Mouse (Mus musculus): ENCODE data around the gene Olfr969. TPM values are rescaled to one million over a fixed set of nuclear protein-coding genes. Genes with fewer than 3 reads are reported as not detected.
"Not testable (repeated sequence)": the region's sequence is repeated elsewhere in the genome, so short reads cannot be mapped to it uniquely, and the experiment has no call there.

The Olfr969 gene
- polyA plus RNA-seq (2014; fragmentation: Nextera tagmentation; extraction: Ambion mirVana) = not detected in 2 replicates

DNA sequence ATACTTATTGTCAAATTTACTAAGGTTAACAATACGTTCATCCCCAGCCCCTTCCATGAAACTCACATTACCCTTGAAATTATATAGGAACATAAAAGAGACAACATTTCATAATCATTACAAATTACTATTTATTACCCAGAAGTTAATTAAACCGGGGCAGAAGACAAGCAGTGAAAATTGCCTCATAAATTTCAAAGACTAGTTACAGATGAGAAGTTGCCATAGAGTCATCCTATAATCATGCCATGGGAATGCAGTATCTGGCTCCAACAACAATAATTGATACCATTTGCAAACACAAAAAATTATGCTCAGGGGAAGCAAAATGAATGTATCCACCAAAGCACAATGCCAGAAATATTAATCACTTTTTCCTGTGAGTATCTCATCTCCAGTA, at the start of gene Olfr969:
TSS of gene Olfr969 (plus strand) at position 388 of the 400 bp plus-strand sequence.
- no peaks in the 10 kb centered on the region for H3K9me3 ChIP-seq (ENCODE audit: control insufficient read depth, low read length)
- H3K27me3 ChIP-seq (ENCODE audit: control insufficient read depth, insufficient read depth, low read length) = no peaks in the 10 kb centered on the region
- no peak within 1 kb of the TSS for H3K4me2 ChIP-seq (replicated peaks)
- H3K36me3 ChIP-seq (replicated peaks; ENCODE audit: control insufficient read depth, insufficient read depth) = no peaks in the 10 kb centered on the region
- H3K4me1 ChIP-seq (replicated peaks; ENCODE audit: control insufficient read depth, insufficient read depth, low read length) = no peaks in the 10 kb centered on the region
- WGBS = 66% methylated on average over 2 of the region's 2 CpGs
- no peak within 1 kb of the TSS for H3K9ac ChIP-seq
- no peak within 1 kb of the TSS for H3K4me3 ChIP-seq (replicated peaks; ENCODE audit: low read length)
- H3K27ac ChIP-seq = no peak within 1 kb of the TSS
- DNase-seq (ENCODE audit: low spot score) (no peak), ATAC-seq (ENCODE audit: low FRiP score) (no peak)

DNA sequence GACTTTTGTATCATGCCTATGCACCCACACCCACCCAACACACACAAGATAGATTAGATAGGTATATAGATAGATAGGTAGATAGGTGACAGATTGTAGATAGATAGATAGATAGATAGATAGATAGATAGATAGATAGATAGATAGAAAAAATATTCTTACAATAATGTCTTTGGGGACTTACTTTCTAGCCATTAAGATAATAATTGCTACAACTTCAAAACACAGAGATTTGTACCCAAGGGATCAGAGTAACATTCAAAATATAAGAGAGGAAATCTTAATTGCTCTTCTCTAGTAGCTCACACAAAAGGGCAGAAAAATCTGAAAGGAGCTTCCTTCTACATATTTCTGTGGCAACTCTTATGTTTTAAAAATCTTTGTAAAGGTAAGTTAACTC, 44.8 kb upstream of the Olfr969 start, which contains the start of gene Olfr967:
TSS of gene Olfr967 (plus strand) at position 301 of the 400 bp plus-strand sequence.
- Histone ChIP-seq H3K9ac (no peak within 1 kb of the TSS), H3K4me1 (replicated peaks; ENCODE audit: control insufficient read depth, insufficient read depth, low read length) (no peaks in the 10 kb centered on the region), H3K4me3 (replicated peaks; ENCODE audit: low read length) (no peak within 1 kb of the TSS), H3K9me3 (ENCODE audit: control insufficient read depth, low read length) (no peaks in the 10 kb centered on the region), H3K4me2 (replicated peaks) (no peak within 1 kb of the TSS), H3K27me3 (ENCODE audit: control insufficient read depth, insufficient read depth, low read length) (no peaks in the 10 kb centered on the region), H3K27ac (no peak within 1 kb of the TSS), H3K36me3 (replicated peaks; ENCODE audit: control insufficient read depth, insufficient read depth) (no peaks in the 10 kb centered on the region)
- ATAC-seq (ENCODE audit: low FRiP score) (no peak), DNase-seq (ENCODE audit: low spot score) (no peak)

DNA sequence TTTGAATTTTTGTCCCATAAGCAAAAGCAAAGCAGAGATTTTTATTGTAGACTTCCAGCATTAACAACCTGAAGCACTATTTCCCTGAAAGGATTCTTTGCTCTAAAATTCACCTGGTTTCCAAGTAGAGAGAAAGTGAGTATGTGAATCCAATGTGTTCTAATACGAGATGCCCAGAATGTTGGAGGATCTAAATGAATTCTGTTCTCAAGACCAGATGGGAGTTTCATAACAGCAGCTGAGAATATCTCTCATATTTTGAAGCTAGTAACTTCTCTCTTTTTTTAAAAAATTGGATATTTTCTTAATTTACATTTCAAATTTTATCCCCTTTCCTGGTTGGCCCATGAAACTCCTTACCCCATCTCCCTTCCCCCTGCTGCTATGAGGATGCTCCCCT, 44.3 kb upstream of the Olfr969 start:
- 80% methylated on average over 1 of the region's 1 CpGs for WGBS
- Histone ChIP-seq H3K4me3 (replicated peaks; ENCODE audit: low read length) (no peak overlapping the region), H3K27ac (no peak overlapping the region), H3K27me3 (ENCODE audit: control insufficient read depth, insufficient read depth, low read length) (no peaks in the 10 kb centered on the region), H3K9me3 (ENCODE audit: control insufficient read depth, low read length) (no peaks in the 10 kb centered on the region), H3K36me3 (replicated peaks; ENCODE audit: control insufficient read depth, insufficient read depth) (no peaks in the 10 kb centered on the region), H3K4me2 (replicated peaks) (no peak overlapping the region), H3K9ac (no peak overlapping the region), H3K4me1 (replicated peaks; ENCODE audit: control insufficient read depth, insufficient read depth, low read length) (no peaks in the 10 kb centered on the region)
- no peak for ATAC-seq (ENCODE audit: low FRiP score)
- no peak for DNase-seq (ENCODE audit: low spot score)

DNA sequence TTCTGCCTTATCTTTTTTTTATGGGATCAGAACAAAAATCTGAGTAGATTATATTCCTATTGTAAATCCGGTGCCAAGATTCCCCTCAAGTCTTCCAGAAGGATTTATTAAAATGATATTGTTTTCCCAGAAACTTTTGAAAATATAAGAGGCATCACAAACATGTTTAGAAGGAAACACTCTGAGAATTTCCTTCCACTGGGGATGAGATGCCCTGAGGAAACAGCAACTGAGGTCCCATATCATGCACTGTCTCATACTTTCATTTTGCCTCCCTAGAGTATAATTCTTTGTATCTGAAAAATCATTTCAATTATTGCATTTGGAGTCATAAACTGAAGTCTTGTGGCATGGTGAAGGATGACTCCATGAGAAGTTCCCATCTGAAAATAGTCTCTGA, 7.6 kb upstream of the Olfr969 start, which contains the start of gene Olfr968:
TSS of gene Olfr968 (minus strand) at position 101 of the 400 bp plus-strand sequence.
- Histone ChIP-seq H3K4me2 (replicated peaks) (no peak within 1 kb of the TSS), H3K27me3 (ENCODE audit: control insufficient read depth, insufficient read depth, low read length) (no peaks in the 10 kb centered on the region), H3K4me3 (replicated peaks; ENCODE audit: low read length) (no peak within 1 kb of the TSS), H3K4me1 (replicated peaks; ENCODE audit: control insufficient read depth, insufficient read depth, low read length) (no peaks in the 10 kb centered on the region), H3K27ac (no peak within 1 kb of the TSS), H3K9ac (no peak within 1 kb of the TSS), H3K9me3 (ENCODE audit: control insufficient read depth, low read length) (no peaks in the 10 kb centered on the region), H3K36me3 (replicated peaks; ENCODE audit: control insufficient read depth, insufficient read depth) (no peaks in the 10 kb centered on the region)
- DNase-seq (ENCODE audit: low spot score) (no peak), ATAC-seq (ENCODE audit: low FRiP score) (no peak)
- 87% methylated on average over 1 of the region's 1 CpGs for WGBS

DNA sequence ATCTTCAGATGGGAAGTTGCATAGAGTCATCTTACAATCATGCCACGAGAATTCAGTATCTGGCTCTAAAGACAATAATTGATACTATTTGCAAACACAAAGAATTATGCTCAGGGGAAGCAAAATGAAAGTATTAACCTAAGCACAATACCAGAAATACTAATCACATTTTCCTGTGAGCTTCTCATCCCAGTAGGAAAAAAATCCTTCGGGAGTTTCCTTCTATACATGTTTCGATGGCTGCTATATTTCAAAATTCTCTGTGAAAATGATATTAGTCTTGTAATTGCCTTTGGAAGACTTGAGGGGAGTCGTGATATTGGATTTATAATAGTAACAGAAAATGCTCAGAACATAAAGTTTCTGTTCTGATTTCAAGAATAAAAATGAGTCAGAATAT, 17.8 kb downstream of the Olfr969 start, which contains the start of gene Olfr970:
TSS of gene Olfr970 (plus strand) at position 301 of the 400 bp plus-strand sequence.
- Histone ChIP-seq H3K4me2 (replicated peaks) (no peak within 1 kb of the TSS), H3K4me3 (replicated peaks; ENCODE audit: low read length) (no peak within 1 kb of the TSS), H3K36me3 (replicated peaks; ENCODE audit: control insufficient read depth, insufficient read depth) (no peaks in the 10 kb centered on the region), H3K27ac (no peak within 1 kb of the TSS), H3K27me3 (ENCODE audit: control insufficient read depth, insufficient read depth, low read length) (no peaks in the 10 kb centered on the region), H3K9me3 (ENCODE audit: control insufficient read depth, low read length) (no peaks in the 10 kb centered on the region), H3K9ac (no peak within 1 kb of the TSS), H3K4me1 (replicated peaks; ENCODE audit: control insufficient read depth, insufficient read depth, low read length) (no peaks in the 10 kb centered on the region)
- no peak for DNase-seq (ENCODE audit: low spot score)
- 72% methylated on average over 4 of the region's 4 CpGs for WGBS
- no peak for ATAC-seq (ENCODE audit: low FRiP score)

DNA sequence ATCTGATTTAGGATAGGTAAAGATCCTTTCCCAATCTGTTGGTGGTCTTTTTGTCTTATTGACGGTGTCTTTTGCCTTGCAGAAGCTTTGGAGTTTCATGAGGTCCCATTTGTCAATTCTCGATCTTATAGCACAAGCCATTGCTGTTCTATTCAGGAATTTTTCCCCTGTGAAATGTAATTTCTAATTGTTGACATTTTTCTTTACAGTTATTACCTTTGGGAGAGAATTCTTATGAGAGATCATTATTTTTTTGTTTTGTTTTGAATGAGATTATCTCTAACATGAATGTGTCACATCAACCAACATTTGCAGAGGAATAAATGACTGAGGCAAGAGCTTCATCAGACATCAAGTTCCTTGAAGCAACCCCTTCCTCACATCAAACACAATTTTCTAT, 45.8 kb downstream of the Olfr969 start, which contains the start of gene Olfr971:
TSS of gene Olfr971 (plus strand) at position 301 of the 400 bp plus-strand sequence.
- not testable (repeated sequence) for H3K27ac ChIP-seq; H3K4me1 ChIP-seq (replicated peaks; ENCODE audit: control insufficient read depth, insufficient read depth, low read length); DNase-seq (ENCODE audit: low spot score); H3K27me3 ChIP-seq (ENCODE audit: control insufficient read depth, insufficient read depth, low read length); H3K9me3 ChIP-seq (ENCODE audit: control insufficient read depth, low read length); H3K4me2 ChIP-seq (replicated peaks); ATAC-seq (ENCODE audit: low FRiP score); H3K36me3 ChIP-seq (replicated peaks; ENCODE audit: control insufficient read depth, insufficient read depth); H3K9ac ChIP-seq; H3K4me3 ChIP-seq (replicated peaks; ENCODE audit: low read length)
- 84% methylated on average over 1 of the region's 2 CpGs for WGBS

Other genes starting within 250 kb of the Olfr969 start
- not detected in 2 replicates for gene Olfr958, start 236.9 kb upstream of the Olfr969 start, polyA plus RNA-seq (2014; fragmentation: Nextera tagmentation; extraction: Ambion mirVana)
- not detected in 2 replicates for gene Olfr959, start 215.4 kb upstream of the Olfr969 start, polyA plus RNA-seq (2014; fragmentation: Nextera tagmentation; extraction: Ambion mirVana)
- gene AW551984, start 186.5 kb upstream of the Olfr969 start, polyA plus RNA-seq (2014; fragmentation: Nextera tagmentation; extraction: Ambion mirVana) = 164 and 235 TPM in 2 replicates
- gene Olfr148, start 180.3 kb upstream of the Olfr969 start, polyA plus RNA-seq (2014; fragmentation: Nextera tagmentation; extraction: Ambion mirVana) = not detected in 2 replicates
- gene Olfr960, start 169.6 kb upstream of the Olfr969 start, polyA plus RNA-seq (2014; fragmentation: Nextera tagmentation; extraction: Ambion mirVana) = not detected in 2 replicates
- gene Olfr961, start 145.9 kb upstream of the Olfr969 start, polyA plus RNA-seq (2014; fragmentation: Nextera tagmentation; extraction: Ambion mirVana) = not detected in 2 replicates
- gene Olfr963, start 123.7 kb upstream of the Olfr969 start, polyA plus RNA-seq (2014; fragmentation: Nextera tagmentation; extraction: Ambion mirVana) = not detected in 2 replicates
- gene Olfr149, start 83.8 kb upstream of the Olfr969 start, polyA plus RNA-seq (2014; fragmentation: Nextera tagmentation; extraction: Ambion mirVana) = not detected in 2 replicates
- gene Olfr965, start 79.6 kb upstream of the Olfr969 start, polyA plus RNA-seq (2014; fragmentation: Nextera tagmentation; extraction: Ambion mirVana) = not detected in 2 replicates
- not detected in 2 replicates for gene Olfr150, start 60.0 kb upstream of the Olfr969 start, polyA plus RNA-seq (2014; fragmentation: Nextera tagmentation; extraction: Ambion mirVana)
- gene Olfr967, start 44.7 kb upstream of the Olfr969 start, polyA plus RNA-seq (2014; fragmentation: Nextera tagmentation; extraction: Ambion mirVana) = not detected in 2 replicates
- not detected in 2 replicates for gene Olfr968, start 7.7 kb upstream of the Olfr969 start, polyA plus RNA-seq (2014; fragmentation: Nextera tagmentation; extraction: Ambion mirVana)
- not detected in 2 replicates for gene Olfr970, start 17.9 kb downstream of the Olfr969 start, polyA plus RNA-seq (2014; fragmentation: Nextera tagmentation; extraction: Ambion mirVana)
- not detected in 2 replicates for gene Olfr971, start 45.9 kb downstream of the Olfr969 start, polyA plus RNA-seq (2014; fragmentation: Nextera tagmentation; extraction: Ambion mirVana)
- gene Olfr972, start 75.5 kb downstream of the Olfr969 start, polyA plus RNA-seq (2014; fragmentation: Nextera tagmentation; extraction: Ambion mirVana) = not detected in 2 replicates
- not detected in 2 replicates for gene Olfr229, start 116.4 kb downstream of the Olfr969 start, polyA plus RNA-seq (2014; fragmentation: Nextera tagmentation; extraction: Ambion mirVana)
- not detected in 2 replicates for gene Olfr974, start 146.6 kb downstream of the Olfr969 start, polyA plus RNA-seq (2014; fragmentation: Nextera tagmentation; extraction: Ambion mirVana)
- not detected in 2 replicates for gene Olfr975, start 161.1 kb downstream of the Olfr969 start, polyA plus RNA-seq (2014; fragmentation: Nextera tagmentation; extraction: Ambion mirVana)
- not detected in 2 replicates for gene Olfr976, start 170.2 kb downstream of the Olfr969 start, polyA plus RNA-seq (2014; fragmentation: Nextera tagmentation; extraction: Ambion mirVana)
- gene Olfr978, start 201.2 kb downstream of the Olfr969 start, polyA plus RNA-seq (2014; fragmentation: Nextera tagmentation; extraction: Ambion mirVana) = not detected in 2 replicates
- not detected in 2 replicates for gene Olfr979, start 212.5 kb downstream of the Olfr969 start, polyA plus RNA-seq (2014; fragmentation: Nextera tagmentation; extraction: Ambion mirVana)
- not detected in 2 replicates for gene Olfr980, start 218.6 kb downstream of the Olfr969 start, polyA plus RNA-seq (2014; fragmentation: Nextera tagmentation; extraction: Ambion mirVana)
- not detected in 2 replicates for gene Olfr981, start 230.5 kb downstream of the Olfr969 start, polyA plus RNA-seq (2014; fragmentation: Nextera tagmentation; extraction: Ambion mirVana)